Mouse (Mus musculus) stomach, adult 2 months (tissue): Measurements from ENCODE around the gene Gm10192. TPM values are rescaled to one million over a fixed set of nuclear protein-coding genes. Genes with fewer than 3 reads are reported as not detected.

Experiments
- polyA plus RNA-seq: library from polyadenylated mRNA; depleted of rRNA; stranded (reverse); fragments of >200 nt; gene quantifications from 2 replicates; pipeline ENCODE4 v1.2.3, GENCODE M21; 2012; rRNA removed

The Gm10192 gene
- polyA plus RNA-seq, result not detected in 2 replicates

GRCm38 (mm10) chr4:97183066-97183465 lies at the start of gene Gm10192:
Gene Gm10192 (minus strand): TSS chr4:97183166.

